Mouse (Mus musculus) right cerebral cortex, postnatal 36 days (tissue): ENCODE data around the gene Ints4.

Source experiments
- DNase-seq, 2 experiments: peaks; one replicate each; pipeline ENCODE4 v3.0.0; 2022; ENCODE audit warnings: low spot score in 2 of 2, mixed read lengths in 1 of 2

Ints4 gene

DNA sequence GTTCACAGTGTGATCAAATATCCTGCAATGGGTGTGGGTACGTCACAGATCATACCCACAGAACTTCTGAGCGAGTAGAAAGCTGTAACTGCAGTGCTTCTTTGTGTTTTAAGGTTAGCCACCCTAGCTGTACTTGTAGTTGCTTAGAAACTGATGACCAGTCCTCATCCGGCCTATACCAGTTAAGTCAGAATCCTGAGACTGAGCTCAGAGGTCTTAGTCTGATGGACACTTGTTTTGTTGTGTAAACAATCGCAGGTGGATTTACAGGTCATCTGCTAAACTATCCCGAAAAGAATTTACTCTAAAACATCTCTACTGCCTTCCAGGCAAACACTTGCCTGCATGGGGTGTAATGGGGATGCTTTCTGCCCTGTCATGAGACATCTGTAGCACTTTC, 55.8 kb downstream of the Ints4 start:
- no peak for DNase-seq

- no peak for DNase-seq
Observed at GRCm38 (mm10) chr7:97546462-97546861, 65.7 kb downstream of the Ints4 start.

DNA sequence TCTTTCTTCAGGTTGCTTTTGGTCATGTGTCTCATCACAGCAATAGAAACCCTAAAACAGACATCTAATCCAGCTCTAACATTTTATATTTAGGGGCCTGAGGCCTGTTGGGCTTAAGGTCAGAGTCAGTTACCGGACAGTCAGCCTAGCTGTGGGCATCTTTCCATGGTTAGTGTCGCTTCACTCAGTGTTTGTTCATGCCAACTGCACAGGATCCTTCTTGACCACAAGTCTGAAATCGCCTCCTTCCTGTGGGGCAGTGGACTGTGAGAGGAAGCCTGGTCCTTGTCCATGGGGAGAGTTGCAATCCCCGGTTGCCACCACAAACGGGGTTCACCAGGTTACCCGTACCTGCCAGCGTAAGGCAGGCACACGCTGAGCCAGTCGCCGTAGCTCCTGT, 68.5 kb downstream of the Ints4 start:
- DNase-seq: no peak

- no peak for DNase-seq
Observed at GRCm38 (mm10) chr7:97550673-97551072, 69.9 kb downstream of the Ints4 start.

DNA sequence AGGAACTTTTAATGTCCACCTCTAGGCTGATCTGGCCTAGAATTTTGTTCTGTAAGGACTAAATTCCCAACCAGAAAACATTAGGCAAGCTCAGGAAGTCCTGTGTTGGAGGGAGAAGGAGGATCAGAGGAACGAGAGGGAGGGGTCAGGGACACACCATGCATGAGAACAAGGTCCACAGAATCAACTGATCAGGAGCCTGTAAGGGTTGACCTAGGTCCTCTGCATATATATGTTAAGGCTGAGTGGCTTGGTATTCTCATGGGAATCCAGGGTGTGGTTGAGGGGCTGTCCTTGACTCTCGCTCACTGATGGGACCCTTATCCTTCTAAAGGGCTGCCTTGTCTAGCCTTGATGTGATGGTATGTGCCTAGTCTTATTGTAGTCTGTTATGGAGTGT, 82.8 kb downstream of the Ints4 start:
- no peak for DNase-seq

- DNase-seq: no peak
Observed at GRCm38 (mm10) chr7:97569372-97569771, 88.6 kb downstream of the Ints4 start.

GRCm38 (mm10) chr7:97570389-97570788, 89.6 kb downstream of the Ints4 start:
- no peak for DNase-seq

- DNase-seq: peak; percentile 11 to 20
Observed at GRCm38 (mm10) chr7:97578361-97579066, 97.8 kb downstream of the Ints4 start.

DNA sequence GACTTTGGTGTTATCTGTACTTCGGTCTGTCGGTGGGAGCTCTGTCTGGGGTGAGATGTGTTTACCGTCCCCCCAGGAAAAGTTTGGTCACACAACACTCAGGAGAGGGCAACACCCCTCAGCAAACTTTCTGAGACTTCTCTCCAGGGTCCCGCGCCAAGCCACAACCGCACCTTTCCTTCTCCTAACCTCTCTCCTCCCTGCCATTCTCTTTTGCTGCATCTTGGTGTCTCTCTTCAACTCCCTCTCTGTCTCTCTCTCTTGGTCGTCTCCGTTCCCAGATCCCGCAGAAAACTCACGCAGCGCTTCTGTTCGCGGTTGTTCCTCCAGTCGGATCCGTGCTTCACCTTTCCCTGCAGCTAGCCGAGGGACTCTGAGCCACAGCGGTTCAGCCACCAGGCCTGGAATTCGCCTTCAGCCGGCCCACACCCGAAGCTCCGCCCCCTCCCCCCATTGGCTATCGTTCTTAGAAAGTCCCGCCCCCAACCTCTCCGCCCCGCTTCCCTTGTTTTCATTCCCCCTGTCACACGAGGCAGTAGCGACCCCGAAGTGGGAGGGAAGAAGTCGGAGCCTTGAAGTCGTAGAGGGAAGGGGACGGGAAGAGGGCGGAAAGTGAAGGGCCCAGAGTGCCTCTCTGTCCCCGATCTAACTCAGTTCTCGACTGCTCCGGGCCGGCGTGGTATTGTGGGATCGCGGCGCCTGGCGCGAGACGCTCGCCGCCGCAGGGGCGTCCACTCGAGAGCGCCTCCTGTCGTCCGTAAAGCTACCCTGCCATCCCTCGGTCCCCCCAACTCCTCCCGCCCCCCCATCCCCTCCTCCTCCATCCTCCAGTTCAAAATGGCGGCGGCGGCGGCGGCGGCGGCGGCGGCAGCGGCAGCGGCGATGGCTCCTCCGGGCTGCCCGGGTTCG, 98.6 kb downstream of the Ints4 start, which contains the start of the genes Aamdc and Rsf1:
Gene Aamdc (minus strand): TSS at position 431 of the 909 bp plus-strand sequence.
Gene Rsf1 (plus strand): TSS at position 823 of the 909 bp plus-strand sequence.
- DNase-seq: peak; percentile 89 to 96

GRCm38 (mm10) chr7:97579976-97580842, 99.5 kb downstream of the Ints4 start:
- DNase-seq: peak; percentile 32 to 33

DNA sequence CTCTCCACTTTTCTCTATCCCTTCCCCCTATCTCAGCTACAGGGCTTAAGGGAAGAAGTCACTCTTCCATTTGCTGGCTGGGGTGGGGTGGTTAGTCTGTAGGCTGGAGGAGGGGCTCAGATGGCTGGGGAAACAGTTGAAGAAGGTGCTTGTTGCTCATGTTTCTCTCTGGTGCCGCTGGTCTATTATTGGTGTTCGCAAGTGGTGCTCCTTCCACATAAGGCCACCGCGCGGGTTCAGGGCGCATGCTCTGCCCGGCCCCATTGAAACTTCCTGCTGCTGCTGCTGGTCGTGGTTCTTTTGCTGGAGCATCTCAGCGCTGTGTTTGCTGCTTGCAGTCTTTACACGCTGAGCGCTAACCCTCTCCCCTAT, 100.1 kb downstream of the Ints4 start:
- DNase-seq: peak; percentile 80 to 82

- DNase-seq: no peak
Observed at GRCm38 (mm10) chr7:97588506-97588905, 107.8 kb downstream of the Ints4 start.

- DNase-seq: no peak
Observed at GRCm38 (mm10) chr7:97590488-97590887, 109.7 kb downstream of the Ints4 start.
